Mouse (Mus musculus): ENCODE measurements around the gene Olfr1189.
"Not testable (repeated sequence)": the region's sequence is repeated elsewhere in the genome, so short reads cannot be mapped to it uniquely, and the experiment has no call there.

Gene Olfr1189

DNA sequence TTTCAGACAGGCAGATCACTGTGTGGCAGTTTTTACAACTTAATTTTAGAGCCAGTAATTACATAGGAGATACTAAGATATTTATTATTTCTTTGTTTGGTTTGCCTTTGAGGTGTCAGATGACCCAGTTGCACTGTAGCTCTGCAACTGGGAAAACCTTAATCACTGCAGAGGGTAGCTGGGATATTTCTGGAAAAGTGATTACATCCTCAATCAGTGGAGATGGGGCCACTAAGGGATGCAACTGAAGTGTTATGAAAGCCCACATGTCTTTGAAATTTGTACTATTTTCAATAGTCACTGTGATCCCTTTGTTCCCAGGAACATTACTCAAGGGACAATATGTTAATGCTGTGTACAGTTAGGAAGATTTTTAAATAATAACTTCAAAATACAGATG is at the start of gene Olfr1189:
Olfr1189 (plus strand) TSS at position 301 of the 400 bp plus-strand sequence.
- DNase-seq (ENCODE audit: low spot score in 2 of 2): no peak

DNA sequence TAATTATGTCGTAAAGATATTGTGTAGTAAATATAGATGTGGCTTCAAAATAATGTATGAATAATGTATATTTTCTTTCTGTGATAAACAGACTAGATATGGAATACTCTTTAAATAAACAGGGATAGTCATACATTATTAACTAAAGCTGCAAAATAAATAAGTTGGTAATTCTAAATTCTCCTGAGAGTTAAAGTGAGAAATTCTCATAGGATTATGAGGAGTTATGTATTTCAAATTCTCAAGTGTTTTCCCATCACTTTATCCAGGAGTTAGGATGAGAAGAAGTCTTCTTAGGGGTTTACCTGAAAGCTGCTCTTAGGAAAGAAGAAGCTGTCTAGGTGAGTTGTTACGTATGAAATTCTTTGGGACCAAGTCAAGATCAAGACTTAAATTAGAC is 29.6 kb upstream of the Olfr1189 start, which contains the start of gene Olfr1188:
Olfr1188 (plus strand) TSS at position 301 of the 400 bp plus-strand sequence.
- DNase-seq (ENCODE audit: low spot score in 2 of 2): no peak

DNA sequence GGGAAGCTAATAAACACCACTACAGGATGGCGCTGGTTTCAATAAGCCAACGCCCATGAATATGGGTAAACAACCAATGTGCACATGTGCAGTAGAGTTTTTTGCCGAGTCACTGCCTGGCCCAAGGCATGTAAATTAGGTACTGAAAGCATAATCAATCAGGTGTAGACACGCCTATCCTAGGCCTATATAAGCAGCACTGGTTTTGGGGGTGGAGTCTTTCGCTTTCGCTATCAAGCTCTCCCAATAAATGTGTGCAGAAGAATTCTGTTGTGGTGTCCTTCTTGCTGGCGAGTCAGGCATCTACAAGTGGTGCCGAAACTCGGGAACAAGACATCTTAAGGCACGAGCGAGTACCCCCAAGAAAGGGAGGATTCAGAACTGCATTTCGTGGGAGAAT is 13.6 kb upstream of the Olfr1189 start:
- DNase-seq (ENCODE audit: low spot score in 2 of 2): not testable (repeated sequence)

DNA sequence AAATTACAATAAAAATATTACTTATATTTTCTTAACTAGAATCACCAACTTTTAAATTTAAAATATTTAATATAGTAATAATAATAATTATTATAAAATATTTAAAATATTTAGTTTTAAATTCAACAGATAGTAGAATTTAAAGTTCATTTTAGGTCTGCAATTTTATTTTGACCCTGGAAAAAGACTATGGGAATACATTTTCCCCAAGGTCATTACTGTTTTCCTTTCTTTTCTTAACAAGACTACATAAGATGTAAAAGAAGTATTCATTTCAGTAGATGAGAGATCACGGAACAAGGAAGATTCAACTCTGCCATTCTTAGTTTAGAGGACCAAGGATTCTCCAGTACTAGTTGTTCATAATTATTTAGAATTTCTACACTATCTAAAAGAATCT is 54.0 kb downstream of the Olfr1189 start, which contains the start of gene Olfr1191-ps1:
Olfr1191-ps1 (plus strand) TSS at position 301 of the 400 bp plus-strand sequence.
- not testable (repeated sequence) for DNase-seq (ENCODE audit: low spot score in 2 of 2)

Measured in urinary bladder, postnatal 4 days (tissue).